Mouse (Mus musculus): ENCODE measurements around the gene Rrp1.

GRCm38 (mm10) chr10:78358266-78358665, 54.6 kb downstream of the Rrp1 start:
- TF ChIP-seq POLR2A (IDR thresholded peaks at IDR 0.05; ENCODE audit: borderline replicate concordance, control insufficient read depth, low read depth, low read length), result no peak
- no peak for TF ChIP-seq CTCF (IDR thresholded peaks at IDR 0.05; ENCODE audit: control insufficient read depth, insufficient read depth, low read length)

All from bone marrow, adult 2 months (tissue).